Mouse (Mus musculus) telencephalon, adult 2 months (tissue): Measurements from ENCODE around the gene Naaladl1.
A peak's percentile ranks its signal among the peaks of the same experiment; 100 is the strongest.

Source experiments
- DNase-seq: peaks from one replicate; pipeline ENCODE4 v3.0.0-alpha.2; 2011; ENCODE audit warnings: low read depth, low spot score

The Naaladl1 gene

GRCm38 (mm10) chr19:6105586-6105985 is at the start of gene Naaladl1:
Gene Naaladl1, plus strand, starts transcription at chr19:6105782.
- no peak for DNase-seq

- no peak for DNase-seq
These were observed 48.9 kb upstream of the Naaladl1 start for GRCm38 (mm10) chr19:6056696-6057095.

- DNase-seq = peak; percentile 97
These were observed 48.1 kb upstream of the Naaladl1 start, which contains the start of the genes Mrpl49 and Fau for GRCm38 (mm10) chr19:6057313-6058096. Gene Mrpl49, minus strand, starts transcription at chr19:6057785. Gene Fau, plus strand, starts transcription at chr19:6057844.

- no peak for DNase-seq
These were observed 47.1 kb upstream of the Naaladl1 start for GRCm38 (mm10) chr19:6058513-6058912.

GRCm38 (mm10) chr19:6058966-6059365 is 46.6 kb upstream of the Naaladl1 start:
- DNase-seq = no peak

- peak; percentile 94 for DNase-seq
These were observed 44.5 kb upstream of the Naaladl1 start, which contains the start of gene Znhit2 for GRCm38 (mm10) chr19:6061021-6061533. Gene Znhit2, plus strand, starts transcription at chr19:6061192.

GRCm38 (mm10) chr19:6061641-6062302 is 43.8 kb upstream of the Naaladl1 start:
- no peak for DNase-seq

- no peak for DNase-seq
These were observed 43.2 kb upstream of the Naaladl1 start for GRCm38 (mm10) chr19:6062418-6062817.

- no peak for DNase-seq
These were observed 42.5 kb upstream of the Naaladl1 start for GRCm38 (mm10) chr19:6063081-6063480.

GRCm38 (mm10) chr19:6066571-6066970 is 39.0 kb upstream of the Naaladl1 start:
- no peak for DNase-seq

GRCm38 (mm10) chr19:6067011-6067723 is 38.4 kb upstream of the Naaladl1 start:
- peak; percentile 64 for DNase-seq

GRCm38 (mm10) chr19:6067724-6068415 is 37.7 kb upstream of the Naaladl1 start, which contains the start of gene Tm7sf2:
Gene Tm7sf2, minus strand, starts transcription at chr19:6068373.
- DNase-seq = peak; percentile 72

GRCm38 (mm10) chr19:6068951-6069350 is 36.6 kb upstream of the Naaladl1 start:
- DNase-seq = no peak

- DNase-seq = no peak
These were observed 35.7 kb upstream of the Naaladl1 start for GRCm38 (mm10) chr19:6069851-6070250.

- DNase-seq = no peak
These were observed 34.9 kb upstream of the Naaladl1 start for GRCm38 (mm10) chr19:6070571-6071250.

- DNase-seq = no peak
These were observed 34.3 kb upstream of the Naaladl1 start for GRCm38 (mm10) chr19:6071261-6071660.

GRCm38 (mm10) chr19:6073889-6074288 is 31.7 kb upstream of the Naaladl1 start:
- no peak for DNase-seq

GRCm38 (mm10) chr19:6076564-6077393 is 28.8 kb upstream of the Naaladl1 start, which contains the start of gene Vps51:
Gene Vps51, minus strand, starts transcription at chr19:6077231.
- peak; percentile 97 for DNase-seq

GRCm38 (mm10) chr19:6079983-6080480 is 25.6 kb upstream of the Naaladl1 start, which contains the start of gene Tmem262:
Gene Tmem262, plus strand, starts transcription at chr19:6080033.
- no peak for DNase-seq
